Mouse (Mus musculus) brain, embryonic 14.5 days (tissue): Measurements from ENCODE around the gene Spsb4.

Source experiments
- CTCF ChIP-seq: fragments of 200-500 bp; IDR thresholded peaks from 2 replicates; pipeline ENCODE4 v1.5.1; 2012; ENCODE audit warnings: inconsistent platforms, mild to moderate bottlenecking, moderate library complexity, borderline replicate concordance; ENCODE audit not compliant: insufficient read depth, insufficient read length; ENCODE audit errors: extremely low read depth
- POLR2A ChIP-seq: fragments of 200-500 bp; IDR thresholded peaks from 2 replicates; pipeline ENCODE4 v1.6.1; 2012; ENCODE audit warnings: mild to moderate bottlenecking, inconsistent platforms, borderline replicate concordance; ENCODE audit not compliant: poor library complexity, insufficient read depth, insufficient read length, severe bottlenecking; ENCODE audit errors: extremely low read depth

- no peak for TF ChIP-seq CTCF
- TF ChIP-seq POLR2A = no peak
These were observed 85.9 kb downstream of the Spsb4 start for GRCm38 (mm10) chr9:96932751-96933150.
